Mouse (Mus musculus): ENCODE results near the gene Il27.

The Il27 gene

DNA sequence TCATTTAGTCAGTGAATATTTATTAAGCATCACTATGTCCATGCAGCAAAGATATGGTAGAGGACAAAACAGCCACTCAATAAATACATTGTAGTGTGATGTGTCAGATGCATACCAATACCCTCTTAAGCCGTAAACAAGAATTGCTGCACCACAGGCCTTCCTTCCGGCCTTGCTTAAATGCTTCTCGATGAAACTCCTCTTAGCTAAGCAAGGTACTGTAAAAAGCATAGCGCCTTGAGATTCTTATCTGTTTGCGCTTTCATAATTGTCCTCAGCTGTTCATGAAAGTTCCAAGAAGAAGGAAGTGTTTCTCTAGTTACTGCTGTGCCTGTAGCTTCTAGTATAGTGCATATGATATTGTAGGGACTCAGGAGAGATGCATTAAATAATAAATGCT is 11.9 kb upstream of the Il27 start:
- no peak for DNase-seq (ENCODE audit: low read depth)

DNA sequence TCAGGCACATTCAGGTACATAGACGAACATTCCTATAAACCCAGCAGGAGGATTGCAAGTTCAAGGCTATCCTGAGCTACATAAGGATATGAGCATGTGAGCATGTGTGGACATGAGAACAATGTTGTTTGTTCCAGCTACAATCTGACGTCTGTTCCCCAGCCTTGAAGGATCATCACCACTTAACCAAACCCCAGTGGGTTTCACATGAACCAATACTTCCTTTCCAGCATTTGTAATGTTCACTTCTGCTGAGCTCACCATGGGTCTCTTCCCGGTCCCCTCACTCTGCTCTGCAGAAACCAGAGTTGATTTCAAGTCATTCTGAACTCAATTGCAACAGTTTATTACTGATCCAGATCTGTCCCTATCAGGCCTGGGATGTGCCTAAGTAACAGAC is 7.9 kb upstream of the Il27 start:
- no peak for DNase-seq (ENCODE audit: low read depth)

DNA sequence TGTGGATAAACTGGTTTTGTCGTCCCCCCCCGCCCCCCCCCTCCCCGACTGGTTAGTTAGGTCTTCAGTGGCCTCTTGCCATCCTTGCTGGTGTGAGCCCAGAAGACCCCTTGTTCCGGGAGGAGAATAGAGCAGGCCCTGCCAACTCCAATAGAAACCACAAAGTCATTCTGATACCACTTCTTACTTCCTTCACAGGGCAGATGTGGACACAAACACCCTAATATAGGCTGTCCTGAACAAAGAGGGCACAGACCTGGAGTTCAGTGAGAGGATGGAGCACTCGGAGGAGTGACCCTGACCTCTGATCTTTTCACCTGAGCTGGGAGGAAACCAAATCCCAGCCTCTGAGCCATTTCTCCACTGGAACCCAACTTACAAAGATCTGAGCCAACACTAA is 7.2 kb upstream of the Il27 start:
- DNase-seq (ENCODE audit: low read depth): no peak

DNA sequence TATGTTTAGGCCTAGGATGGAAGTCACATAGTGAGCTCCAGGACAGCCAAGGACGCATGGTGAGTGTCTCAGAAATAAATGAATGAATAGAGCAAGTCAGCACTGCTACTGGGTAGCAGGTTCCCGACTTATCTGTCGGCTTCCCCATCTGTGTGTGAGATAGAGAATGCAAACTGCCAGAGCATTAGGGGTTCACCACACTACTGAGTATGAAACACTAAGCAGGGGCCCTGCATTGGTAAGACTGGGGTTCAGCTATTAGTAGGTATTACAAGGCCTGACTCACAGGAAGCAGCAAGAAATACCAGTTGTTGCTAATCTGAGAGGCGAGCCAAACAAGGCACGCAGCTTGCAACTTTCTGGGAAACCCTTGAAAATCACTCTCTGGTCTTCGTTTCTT is 4.2 kb upstream of the Il27 start:
- no peak for DNase-seq (ENCODE audit: low read depth)

DNA sequence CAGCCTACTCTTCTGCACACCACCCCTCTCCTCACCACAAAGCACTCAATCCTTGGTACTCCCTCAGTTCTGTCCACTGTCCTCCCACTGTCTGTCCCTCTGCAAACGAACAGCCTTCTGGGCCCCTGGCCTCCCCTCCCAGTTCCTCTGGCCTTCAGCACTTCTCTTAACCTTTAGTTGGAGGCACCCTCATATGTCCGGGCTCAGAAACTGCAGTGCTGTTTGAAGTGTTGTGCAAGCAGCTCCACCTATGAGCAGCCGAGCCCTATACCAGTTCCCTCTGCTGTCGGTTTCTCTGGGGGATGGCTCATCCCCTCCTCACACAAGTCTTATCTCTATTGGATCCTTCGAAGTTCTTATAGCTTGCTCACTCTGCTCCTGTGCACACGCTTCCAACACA is 1.7 kb upstream of the Il27 start:
- DNase-seq (ENCODE audit: low read depth): no peak

DNA sequence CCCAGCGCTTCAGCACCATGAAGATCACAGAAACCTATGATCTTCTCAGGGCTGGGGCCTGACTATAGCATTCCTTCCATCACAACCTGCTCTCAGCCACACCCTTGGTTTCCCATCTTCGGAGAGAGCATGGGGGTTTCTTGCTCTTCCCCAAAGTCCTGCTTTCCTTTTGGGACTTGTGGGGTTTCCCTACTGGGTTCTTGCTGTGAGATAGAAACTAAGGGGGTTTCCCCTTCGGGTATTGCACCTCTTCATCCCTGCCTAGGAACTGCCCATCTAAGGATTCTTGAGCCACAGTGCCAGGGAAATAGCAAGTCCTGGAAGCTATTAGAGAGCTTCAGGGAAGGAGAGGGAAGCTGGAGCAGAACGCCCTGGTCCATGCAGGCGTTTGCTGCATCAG is 1.1 kb upstream of the Il27 start:
- no peak for DNase-seq (ENCODE audit: low read depth)

DNA sequence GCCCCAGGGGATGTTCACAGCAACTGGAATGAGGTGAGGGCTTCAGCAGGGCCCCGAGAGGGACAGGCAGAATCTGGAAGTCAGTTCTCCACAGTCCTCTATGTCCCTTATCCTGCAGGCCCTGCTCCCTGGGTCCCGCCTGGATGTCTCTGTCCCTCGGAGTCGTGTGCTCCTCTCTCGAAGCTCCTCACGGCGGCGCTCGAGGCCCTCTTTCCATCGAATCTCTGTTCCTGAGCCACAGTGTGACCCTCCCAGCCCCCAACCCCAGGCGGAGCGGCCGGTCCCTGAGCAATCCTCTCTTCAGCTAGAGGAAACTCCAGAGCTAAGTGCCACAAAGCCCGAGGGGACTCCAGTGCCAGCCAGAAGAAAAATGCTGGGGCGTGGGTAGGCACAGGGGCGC is 7.0 kb downstream of the Il27 start:
- DNase-seq (ENCODE audit: low read depth): no peak

DNA sequence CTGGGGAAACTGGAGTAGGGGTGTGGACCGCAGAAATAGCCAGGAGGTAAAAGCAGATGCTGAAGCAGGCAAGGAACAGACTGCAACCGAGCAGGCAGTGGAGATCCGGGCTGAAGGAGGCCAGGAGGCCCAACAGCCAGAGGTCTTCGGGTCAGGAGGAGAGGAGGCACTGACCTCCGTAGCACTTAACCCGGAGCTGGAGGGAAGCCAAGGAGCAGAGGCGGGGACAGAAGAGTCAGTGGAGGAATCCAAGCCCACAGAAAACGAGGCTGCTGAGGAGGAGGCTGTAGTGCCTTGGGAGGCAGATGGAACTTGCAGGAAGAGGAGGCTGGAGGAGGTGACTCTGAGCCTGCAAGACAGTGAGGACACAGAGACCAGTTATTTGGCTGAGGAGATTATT is 7.9 kb downstream of the Il27 start:
- DNase-seq (ENCODE audit: low read depth): no peak

DNA sequence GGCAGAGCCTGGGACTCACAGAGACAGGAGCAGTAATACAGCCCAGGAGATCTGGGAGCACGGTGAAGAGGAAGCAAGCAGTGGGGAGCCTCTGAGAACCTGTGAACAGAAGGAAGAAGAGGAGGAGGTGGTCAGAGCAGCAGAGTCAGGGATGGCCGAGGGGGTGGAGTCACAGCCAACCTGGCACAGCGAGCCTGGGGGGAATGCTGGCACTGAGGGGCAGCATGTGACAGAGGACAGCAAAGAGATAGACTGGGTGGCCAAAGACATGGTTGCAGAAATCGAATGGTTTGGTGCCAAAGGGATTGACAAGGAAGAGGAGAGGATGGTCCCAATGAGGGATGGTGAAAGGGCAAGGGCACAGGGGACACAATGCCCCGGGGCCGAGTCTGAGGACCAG is 9.0 kb downstream of the Il27 start, which contains the start of gene Cln3:
Gene Cln3, minus strand, starts transcription at position 101 of the 400 bp plus-strand sequence.
- DNase-seq (ENCODE audit: low read depth): no peak

DNA sequence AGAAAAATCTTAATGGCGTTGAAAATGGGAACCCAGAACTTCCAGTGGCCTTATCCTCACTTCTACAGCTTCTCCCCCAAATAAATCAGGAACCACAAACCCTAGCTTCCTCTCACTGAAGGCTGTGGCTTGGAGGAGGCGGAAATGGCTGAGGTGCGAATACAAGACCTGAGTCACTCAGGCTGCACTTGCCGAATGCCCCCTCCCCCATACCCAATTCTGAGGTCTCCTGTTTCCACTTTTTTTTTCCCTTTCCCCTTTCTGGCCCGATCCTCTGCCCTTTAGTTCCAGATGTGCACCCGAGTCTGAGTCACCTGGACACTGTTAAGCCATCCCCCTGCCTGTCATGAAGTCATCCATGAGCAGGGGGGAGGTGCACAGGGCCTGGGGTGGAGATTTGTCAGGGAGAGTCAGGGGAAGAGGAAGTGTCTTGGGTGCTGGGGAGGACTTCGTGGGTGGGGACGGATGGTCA is 10.2 kb downstream of the Il27 start, which contains the start of gene Apobr:
Gene Apobr, plus strand, starts transcription at position 437 of the 472 bp plus-strand sequence.
- DNase-seq (ENCODE audit: low read depth): peak; percentile 65

DNA sequence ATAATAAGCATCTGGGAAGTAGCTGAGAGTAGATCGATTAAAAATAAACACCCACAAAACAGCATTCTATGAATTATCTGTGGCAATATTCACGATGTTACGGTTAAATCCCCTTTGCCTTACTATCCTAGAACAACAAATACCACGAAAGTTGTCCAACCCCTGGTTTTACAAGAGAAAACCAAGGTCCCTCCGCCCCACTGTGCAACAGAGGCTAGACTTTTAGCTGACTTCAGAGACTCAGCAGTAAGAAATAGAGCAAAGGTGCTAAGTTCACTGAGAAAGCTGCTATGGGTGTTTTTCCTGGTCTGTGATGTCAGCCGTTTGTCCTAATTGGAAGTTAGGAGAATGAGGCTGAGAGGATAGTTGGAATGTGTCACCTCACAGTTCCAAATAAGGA is 11.0 kb downstream of the Il27 start:
- no peak for DNase-seq (ENCODE audit: low read depth)

DNA sequence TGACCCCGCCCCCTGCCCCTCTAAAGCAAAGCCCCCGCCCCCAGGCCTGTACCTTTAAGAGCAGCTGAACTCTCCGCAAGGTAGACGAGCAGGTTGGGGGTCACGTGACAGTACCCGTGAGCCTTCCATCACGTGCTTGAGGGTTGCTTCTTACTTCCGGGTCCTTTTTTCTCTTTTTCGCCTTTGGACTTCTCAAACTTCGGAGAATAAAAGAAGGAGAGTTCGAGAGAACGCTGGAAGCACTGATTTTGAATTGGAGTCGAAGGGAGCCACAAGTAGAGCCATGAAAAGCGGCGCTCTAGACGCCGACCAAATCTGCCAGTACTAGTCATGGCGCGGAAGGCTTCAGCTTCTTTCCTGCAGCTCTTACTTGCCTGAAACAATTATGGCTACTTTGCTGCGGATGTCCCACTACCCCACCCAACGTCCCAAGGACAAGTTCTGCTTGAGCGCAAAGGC is 11.5 kb downstream of the Il27 start:
- DNase-seq (ENCODE audit: low read depth): peak; percentile 72

DNA sequence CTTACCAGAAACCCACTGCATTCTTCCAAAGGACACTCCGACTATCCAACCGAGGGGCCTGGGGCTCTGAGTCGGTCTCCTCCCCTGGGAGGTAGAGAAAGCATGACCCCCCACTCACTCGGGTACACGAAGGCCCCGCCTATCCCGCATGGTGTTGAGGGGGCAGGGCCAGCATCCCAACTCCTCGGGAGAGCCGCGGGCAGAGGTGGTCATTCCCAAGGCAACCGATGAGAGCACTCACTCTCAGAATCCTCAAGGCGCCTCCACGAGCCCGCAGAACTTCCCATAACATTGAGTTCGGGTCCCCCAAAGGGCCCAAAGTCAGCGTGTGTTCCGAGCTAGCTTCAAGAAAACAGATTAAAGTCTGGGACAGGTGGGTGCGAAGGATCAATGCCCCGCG is 12.0 kb downstream of the Il27 start:
- DNase-seq (ENCODE audit: low read depth): no peak

DNA sequence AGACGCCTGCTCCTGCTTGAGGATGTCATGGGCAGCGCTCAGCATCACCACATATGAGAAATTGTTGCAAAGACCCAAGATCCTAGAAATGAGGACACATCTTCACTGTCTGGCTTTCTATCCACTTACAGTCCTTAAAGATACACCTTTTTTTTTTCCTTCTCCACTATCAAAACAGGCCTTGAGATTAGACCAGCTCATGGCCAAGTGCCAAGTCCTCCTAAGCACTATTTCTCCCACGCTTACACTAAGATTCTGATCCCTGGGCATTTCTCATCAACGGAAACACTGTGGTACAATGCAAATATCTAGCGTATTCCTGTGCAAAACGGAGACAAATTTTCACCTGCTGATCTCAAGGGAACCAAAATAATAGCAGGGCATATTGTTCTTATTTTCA is 13.1 kb downstream of the Il27 start:
- no peak for DNase-seq (ENCODE audit: low read depth)

DNA sequence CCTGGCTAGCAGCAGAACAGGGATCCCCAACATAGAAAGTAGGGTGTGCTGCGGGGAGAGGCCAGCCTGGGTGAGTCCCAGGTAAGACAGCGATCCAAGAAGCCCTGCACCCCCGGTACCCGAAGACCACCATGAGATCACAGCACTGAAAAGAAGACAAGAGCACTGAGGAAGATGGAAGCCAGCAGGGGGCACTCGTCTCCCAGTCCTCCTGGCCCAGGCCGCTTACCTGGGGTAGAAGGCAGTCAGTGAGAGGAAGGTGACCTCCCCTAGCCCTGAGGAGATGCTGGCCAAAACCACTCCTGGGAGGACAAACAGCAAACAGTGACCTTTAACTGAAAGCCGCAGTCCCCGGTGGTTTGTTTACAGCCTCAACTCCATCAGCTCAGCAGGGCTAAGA is 15.6 kb downstream of the Il27 start:
- no peak for DNase-seq (ENCODE audit: low read depth)

DNA sequence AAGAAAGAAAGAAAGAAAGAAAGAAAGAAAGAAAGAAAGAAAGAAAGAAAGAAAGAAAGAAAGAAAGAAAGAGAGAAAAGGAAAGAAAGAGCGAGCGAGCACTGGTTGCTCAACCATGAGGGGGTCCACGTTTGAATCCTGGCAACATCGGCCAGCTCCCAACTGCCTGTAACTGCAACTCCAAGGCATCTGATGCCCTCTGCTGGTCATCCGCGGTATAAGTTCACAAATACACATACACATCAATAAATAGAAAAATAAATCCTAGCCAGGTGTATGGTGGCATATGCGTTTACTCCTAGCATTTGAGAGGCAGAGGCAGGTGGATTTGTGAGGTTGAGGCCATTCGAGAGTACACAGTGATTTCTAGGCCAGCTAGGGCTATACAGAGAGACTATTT is 17.8 kb downstream of the Il27 start:
- peak; percentile 73 for DNase-seq (ENCODE audit: low read depth)

DNA sequence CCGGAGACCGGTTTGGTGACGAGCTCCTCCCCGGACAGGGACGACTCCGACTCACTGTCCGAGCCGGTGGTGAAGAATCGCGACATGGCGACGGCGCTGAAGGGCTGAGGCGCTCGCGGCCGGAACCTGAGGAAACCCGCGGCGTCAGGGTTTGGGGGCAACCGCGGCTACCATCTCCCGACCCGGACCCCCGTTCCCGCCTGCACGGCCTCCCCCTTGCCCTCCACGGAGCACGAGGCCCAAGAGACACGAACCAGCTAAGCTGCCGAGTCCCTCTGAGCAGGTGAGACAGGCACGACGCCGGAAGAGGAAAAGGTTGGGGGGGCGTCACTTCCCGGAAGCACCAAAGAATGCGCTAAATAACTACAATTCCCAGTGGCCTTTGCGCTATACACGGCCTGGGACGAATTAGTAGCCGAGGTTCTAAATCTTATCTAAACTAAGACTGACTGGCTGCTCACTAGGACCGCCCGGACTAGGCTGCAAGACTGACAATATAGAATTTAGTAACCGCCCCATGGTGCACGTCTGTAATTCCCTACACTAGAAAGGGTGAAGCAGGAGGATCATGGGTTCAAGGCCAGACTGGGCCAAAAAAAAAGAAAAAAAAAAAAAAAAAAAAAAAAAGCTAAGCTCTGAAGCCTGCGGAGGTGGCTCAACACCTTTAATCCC is 28.5 kb downstream of the Il27 start, which contains the start of gene Eif3c:
Gene Eif3c, minus strand, starts transcription at position 318 of the 672 bp plus-strand sequence.
- peak; percentile 83 for DNase-seq (ENCODE audit: low read depth)

DNA sequence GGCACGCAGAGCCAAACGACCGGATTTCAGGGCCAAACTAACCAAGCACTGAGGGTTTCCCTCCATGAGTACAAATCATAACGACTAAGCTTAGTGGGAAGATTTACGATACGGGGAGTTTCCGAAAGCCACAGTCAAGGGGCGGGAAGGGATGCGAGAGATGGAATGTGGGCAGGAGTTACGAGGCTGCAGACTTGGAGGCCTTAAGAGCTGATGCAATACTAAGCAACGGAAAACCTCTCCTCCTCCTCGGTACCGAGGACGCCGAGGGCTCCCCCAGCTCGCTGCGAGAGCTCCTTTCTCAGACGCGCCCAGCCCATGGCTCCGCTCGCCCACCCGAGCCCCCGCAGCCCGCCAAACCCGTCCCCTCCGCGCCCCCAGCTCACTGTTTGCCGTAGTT is 29.0 kb downstream of the Il27 start:
- DNase-seq (ENCODE audit: low read depth): no peak

DNA sequence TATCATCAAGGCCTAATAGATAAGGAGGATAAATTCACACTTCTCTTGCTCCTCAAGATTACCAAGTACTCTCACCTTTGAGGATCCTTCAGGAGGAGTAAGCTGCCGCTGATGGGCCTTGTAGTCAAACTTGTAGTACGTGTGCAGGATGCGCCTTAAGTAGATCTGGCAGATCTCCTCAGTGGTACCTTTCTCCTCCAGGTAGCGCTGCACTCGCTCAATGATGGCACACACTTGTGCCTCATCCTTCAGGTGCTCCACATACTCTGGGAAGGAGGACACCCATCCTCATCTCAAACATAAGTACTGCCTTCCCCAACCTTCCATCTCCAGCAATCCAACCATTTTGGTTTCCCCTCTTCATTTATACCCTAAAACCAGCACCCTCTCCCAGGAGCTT is 38.1 kb downstream of the Il27 start:
- no peak for DNase-seq (ENCODE audit: low read depth)

DNA sequence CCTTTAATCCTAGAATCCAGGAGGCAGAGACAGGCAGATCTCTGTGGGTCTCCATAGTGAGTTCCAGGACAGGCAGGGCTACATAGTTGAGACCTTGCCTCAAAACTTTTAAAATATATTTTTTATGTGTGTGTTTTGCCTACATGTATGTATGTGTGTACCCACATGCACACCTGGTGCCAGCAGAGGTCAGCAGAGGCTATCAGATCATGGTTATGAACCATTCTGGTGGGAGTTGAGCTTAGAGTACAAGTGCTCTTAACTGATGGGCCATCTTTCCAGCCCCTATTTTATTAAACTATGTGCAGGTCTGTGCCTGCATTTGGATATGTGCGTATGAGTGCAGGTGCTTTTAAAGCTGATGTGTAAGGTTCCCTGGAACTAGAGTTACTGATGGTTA is 39.9 kb downstream of the Il27 start:
- no peak for DNase-seq (ENCODE audit: low read depth)

DNA sequence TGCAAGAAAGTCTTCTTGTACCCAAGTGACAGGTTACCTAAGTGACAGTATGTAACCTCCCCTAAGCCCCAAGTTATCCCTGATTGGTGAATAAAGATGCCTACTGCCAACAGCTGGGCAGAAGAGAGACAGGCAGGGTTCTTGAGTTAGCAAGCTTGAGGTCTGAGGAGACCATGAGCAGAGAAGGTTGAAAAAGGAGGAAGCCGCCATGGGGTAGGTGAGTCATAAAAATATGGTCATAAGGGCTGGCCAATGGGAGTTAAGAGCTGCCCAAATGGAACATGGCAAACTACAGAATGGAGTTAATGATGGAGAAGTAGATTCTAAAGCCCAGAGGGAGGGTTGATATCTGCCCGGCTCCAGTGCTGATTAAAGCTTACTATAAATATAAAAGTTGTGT is 49.1 kb downstream of the Il27 start:
- no peak for DNase-seq (ENCODE audit: low read depth)

DNA sequence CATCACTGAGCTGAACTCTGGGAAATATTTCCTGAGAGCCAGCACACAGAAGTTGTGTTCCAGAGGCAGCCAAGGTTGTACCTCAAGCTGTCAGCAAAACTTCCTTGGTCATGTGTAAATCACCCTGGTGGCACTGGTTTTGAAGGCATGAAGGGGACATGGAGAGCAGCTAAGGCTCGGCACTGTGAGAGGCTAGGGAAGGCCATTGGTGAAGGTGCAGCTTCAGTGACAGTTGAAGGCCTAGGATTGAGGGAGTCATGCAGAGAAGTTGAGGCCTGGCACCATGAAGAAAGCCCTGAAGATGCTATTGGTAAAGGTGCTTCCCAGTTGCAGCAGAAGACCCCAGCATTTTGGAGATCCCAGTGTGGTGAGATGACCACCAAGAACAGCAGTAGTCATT is 53.1 kb downstream of the Il27 start:
- DNase-seq (ENCODE audit: low read depth): no peak
